Mouse (Mus musculus) cerebellum, postnatal 14 days (tissue): ENCODE results near the gene Car6.

ENCODE experiments used
- DNase-seq, 2 experiments: peaks; one replicate each; pipeline ENCODE4 v3.0.0; 2021; ENCODE audit warnings: mixed read lengths in 2 of 2

Gene Car6

GRCm38 (mm10) chr4:150228581-150229348 lies 27.6 kb upstream of the Car6 start:
- DNase-seq = no peak

DNA sequence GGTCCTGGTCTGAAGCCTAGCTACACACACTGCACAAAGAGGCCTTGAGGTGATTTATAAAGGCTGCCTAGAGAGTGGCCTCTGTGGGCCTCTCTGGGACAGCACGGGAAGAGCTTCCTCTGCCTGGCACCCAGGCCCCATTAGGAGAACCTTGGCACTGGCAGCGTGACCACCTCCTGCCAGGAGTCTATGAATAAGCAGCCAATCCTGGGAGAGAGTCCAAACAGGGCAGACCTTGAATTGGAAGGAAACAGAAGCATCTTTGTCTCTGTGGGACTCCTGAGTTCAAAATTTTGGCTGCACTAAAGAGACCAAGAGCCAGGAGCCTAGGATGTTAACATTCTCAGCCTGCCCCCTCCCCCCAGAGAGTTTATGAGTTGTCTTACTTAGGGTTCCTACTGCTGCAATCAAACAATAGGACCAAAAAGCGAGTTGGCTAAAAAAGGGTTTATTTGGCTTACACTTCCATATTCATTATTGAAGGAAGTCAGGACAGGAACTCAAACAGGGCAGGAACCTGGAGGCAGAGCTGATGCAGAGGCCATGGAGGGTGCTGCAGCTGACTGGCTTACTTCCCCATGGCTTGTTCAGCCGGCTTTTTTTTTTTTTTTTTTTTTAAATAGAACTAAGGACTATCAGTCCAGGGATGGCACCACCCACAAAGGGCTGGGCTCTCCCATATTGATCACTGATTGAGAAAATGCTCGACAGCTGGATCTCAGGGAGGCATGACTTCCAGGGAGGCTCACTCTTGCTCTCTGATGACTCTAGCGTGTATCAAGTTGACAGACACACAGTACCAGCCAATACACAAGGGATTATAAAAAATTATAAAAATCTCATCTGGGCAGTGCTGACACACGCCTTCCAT lies 25.9 kb upstream of the Car6 start:
- DNase-seq = peak; percentile 95 to 96

- DNase-seq = no peak
Measured at GRCm38 (mm10) chr4:150225700-150226099, 24.6 kb upstream of the Car6 start.

GRCm38 (mm10) chr4:150223830-150224229 lies 22.7 kb upstream of the Car6 start:
- no peak for DNase-seq

DNA sequence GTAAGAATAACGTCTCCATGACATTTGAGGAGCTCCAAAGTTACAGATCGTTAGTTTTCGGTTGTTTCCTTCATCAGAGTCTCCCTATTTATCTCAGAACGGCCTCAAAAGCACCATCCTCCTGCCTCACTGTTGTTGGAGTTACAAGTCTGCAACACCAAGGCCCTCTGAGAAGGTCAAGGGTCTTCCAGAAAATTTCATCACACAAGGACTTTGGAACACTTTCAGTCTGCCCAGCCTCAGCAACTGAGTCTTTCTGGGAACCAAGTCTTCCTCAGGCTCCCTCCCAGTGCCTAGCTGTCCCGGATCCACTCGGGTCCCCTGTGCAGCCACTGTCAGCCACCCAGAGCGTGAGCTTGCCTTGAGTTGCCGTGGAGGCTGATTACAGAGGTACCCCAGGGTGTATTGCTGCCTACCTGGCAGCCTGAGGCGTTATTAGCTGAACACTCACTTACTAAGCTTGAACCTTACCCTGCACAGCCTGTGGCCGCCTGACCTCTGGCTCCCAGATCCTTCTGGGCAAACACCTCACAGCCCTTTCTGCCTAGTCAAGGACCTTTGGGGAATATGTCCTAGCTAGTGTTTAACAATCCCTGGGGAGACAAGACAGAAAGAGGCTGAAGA lies 20.0 kb upstream of the Car6 start:
- no peak for DNase-seq

GRCm38 (mm10) chr4:150220584-150220983 lies 19.5 kb upstream of the Car6 start:
- no peak for DNase-seq

- DNase-seq = peak; percentile 79 to 86
Measured at GRCm38 (mm10) chr4:150219501-150220292, 18.6 kb upstream of the Car6 start.

DNA sequence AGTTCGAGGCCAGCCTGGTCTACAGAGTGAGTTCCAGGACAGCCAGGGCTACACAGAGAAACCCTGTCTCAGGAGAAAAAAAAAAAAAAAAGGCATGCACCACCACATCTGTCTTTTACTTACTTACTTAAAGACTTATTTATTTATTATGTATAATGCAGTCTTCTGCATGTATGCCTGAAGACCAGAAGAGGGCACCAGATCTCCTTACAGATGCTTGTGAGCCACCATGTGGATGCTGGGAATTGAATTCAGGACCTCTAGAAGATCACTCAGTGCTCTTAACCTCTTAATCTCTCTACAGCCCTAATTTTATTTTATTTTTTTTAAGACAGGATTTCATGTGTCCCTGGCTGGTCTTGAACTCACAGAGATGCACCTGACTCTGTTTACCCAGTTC lies 16.8 kb upstream of the Car6 start:
- no peak for DNase-seq

GRCm38 (mm10) chr4:150217042-150217554 lies 16.0 kb upstream of the Car6 start:
- DNase-seq = no peak

- no peak for DNase-seq
Measured at GRCm38 (mm10) chr4:150216423-150216822, 15.3 kb upstream of the Car6 start.

DNA sequence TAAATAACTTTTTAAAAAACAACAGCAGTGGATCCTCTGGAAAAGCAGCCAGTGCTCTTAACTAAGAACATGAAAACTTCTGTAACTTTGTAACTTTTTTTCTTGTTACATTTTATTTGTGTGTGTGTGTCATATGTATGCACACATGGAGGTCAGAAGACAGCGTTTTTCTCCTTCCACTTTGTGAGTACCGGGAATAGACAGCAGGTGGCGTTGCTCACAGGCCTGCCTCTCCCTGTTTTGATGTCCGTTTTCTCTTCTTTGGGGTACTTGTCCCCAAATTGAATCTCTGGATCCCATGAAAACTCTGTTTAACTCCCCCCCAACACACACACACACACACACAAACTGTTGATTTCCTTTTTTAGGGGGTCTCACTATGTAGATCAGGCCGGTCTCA lies 12.8 kb upstream of the Car6 start:
- no peak for DNase-seq

DNA sequence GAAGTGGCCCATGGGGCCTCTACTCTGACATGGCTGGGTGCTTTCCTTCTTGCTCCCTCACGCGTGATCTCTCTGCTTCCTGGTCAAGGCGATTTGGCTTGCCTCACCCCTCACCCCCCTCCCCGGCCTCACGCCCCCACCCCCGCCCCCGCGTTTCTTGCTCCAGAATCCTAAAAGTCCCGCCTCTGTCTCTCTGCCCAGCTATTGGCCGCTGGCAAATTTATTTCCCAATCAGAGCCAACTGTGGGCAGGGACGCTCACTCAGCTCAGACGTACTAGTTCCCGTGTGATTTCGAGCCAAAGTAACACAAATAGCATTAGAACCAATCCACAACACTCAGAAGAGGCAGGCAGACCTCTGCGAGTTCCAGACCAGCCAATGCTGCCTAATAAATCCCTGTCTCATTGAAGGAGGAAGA lies 11.4 kb upstream of the Car6 start:
- peak; percentile 38 to 50 for DNase-seq

GRCm38 (mm10) chr4:150211930-150212552 lies 10.9 kb upstream of the Car6 start:
- no peak for DNase-seq

- no peak for DNase-seq
Measured at GRCm38 (mm10) chr4:150210306-150210705, 9.2 kb upstream of the Car6 start.

DNA sequence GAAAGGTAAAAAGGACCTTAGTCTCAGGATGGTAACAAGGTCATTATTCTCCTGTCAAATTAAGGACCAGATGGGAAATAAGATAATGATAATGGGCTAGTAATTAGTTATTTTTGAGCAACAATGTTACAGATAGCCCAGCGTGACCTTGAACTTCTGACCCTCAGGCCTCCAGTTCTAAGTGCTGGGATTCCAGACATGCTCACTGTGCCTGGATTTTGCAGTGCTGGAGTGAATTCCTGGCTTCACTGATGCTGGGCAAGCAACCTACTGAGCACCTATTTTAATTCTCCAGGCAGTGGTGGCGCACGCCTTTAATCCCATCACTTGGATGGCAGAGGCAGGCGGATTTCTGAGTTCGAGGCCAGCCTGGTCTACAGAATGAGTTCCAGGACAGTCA lies 8.6 kb upstream of the Car6 start:
- no peak for DNase-seq

GRCm38 (mm10) chr4:150204877-150205276 lies 3.7 kb upstream of the Car6 start:
- no peak for DNase-seq

- no peak for DNase-seq
Measured at GRCm38 (mm10) chr4:150202702-150203101, 1.6 kb upstream of the Car6 start.

GRCm38 (mm10) chr4:150198268-150198667 lies 2.9 kb downstream of the Car6 start:
- no peak for DNase-seq

DNA sequence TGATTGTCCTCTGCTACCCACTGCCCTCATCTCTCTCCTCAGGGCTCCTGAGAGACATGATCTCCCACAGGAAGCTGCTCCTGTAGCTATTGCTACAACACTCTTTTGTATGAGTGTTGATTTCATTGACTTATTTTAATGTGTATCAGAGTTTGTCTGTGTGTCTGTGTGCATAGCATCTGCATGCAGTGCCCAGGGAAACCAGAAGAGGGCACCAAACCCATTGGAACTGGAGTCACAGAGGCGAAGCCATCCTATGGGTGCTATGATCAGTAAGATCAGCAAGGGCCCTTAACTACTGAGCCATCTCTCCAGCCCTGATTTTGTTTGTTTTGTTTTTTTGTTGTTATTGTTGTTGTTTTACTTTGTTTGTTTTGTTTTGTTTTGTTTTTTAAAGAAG lies 7.2 kb downstream of the Car6 start:
- peak; percentile 68 to 85 for DNase-seq

- no peak for DNase-seq
Measured at GRCm38 (mm10) chr4:150192199-150192598, 8.9 kb downstream of the Car6 start.

DNA sequence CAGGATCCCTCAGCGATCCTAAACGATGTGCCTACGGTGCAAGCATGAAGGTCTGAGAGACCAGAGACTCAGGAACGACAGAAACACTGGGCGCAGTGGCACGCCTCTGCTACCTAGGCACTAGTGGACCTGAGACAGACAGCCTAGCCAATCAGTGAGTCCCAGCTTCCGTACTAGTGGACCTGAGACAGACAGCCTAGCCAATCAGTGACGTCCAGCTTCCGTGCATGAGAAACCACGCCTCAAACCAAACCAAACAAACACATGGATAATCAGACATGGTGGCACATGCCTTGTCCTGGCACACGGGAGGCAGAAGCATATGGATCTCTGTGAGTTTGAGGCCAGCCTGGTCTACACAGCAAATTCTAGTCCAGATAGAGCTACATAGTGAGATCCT lies 12.9 kb downstream of the Car6 start:
- no peak for DNase-seq

DNA sequence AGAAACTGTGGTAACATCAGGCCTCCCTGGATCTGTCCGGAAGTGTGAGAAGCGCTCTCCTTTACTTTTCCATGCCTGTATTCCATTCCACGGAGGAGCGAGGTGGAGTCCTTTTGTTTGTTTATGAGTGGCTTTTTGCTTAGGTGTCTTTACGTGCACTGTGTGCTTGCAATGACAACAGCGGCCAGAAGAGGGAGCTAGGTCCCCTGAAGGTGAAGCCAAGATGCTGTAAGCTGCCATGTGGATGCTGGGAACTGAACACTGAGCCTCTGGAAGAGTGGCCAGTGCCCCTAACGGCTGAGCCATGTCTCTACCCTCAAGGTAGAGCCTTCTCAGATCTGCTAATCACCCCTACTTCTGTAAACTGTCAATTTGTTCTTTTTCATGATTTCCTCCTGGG lies 19.8 kb downstream of the Car6 start:
- DNase-seq = no peak
